Mouse (Mus musculus): ENCODE results near the gene E030018B13Rik. TPM values are rescaled to one million over a fixed set of nuclear protein-coding genes. Genes with fewer than 3 reads are reported as not detected.

E030018B13Rik gene
- 0.19 TPM in 1 of 2 replicates, not detected in the other for polyA plus RNA-seq (2016; fragmentation: Nextera tagmentation; extraction: Ambion mirVana)

- Histone ChIP-seq H3K9ac (no peak within 1 kb of the TSS), H3K4me3 (no peak within 1 kb of the TSS), H3K4me2 (replicated peaks) (no peak within 1 kb of the TSS), H3K36me3 (no peaks in the 10 kb centered on the region; the same call in 1 of the 2 replicates), H3K27ac (no peak within 1 kb of the TSS), H3K9me3 (no peaks in the 10 kb centered on the region), H3K4me1 (peaks cover 29% of the 10 kb centered on the region), H3K27me3 (replicated peaks) (no peaks in the 10 kb centered on the region)
- no peak for ATAC-seq (ENCODE audit: low FRiP score, low read depth)
- WGBS, result 93% methylated on average over 6 of the region's 6 CpGs
Measured at GRCm38 (mm10) chr7:63916268-63916907, at the start of gene E030018B13Rik. E030018B13Rik (plus strand) TSS chr7:63916857.

GRCm38 (mm10) chr7:63868356-63868918 lies 48.2 kb upstream of the E030018B13Rik start:
- Histone ChIP-seq H3K27ac (no peak overlapping the region), H3K27me3 (replicated peaks) (no peaks in the 10 kb centered on the region), H3K9me3 (no peaks in the 10 kb centered on the region), H3K4me2 (replicated peaks) (no peak overlapping the region), H3K36me3 (no peaks in the 10 kb centered on the region), H3K4me1 (no peaks in the 10 kb centered on the region), H3K9ac (no peak overlapping the region), H3K4me3 (no peak overlapping the region)
- 82% methylated on average over 6 of the region's 6 CpGs for WGBS
- ATAC-seq (ENCODE audit: low FRiP score, low read depth), result no peak

- no peak for ATAC-seq (ENCODE audit: low FRiP score, low read depth)
- WGBS, result 87% methylated on average over 6 of the region's 6 CpGs
Measured at GRCm38 (mm10) chr7:63871698-63872097, 45.0 kb upstream of the E030018B13Rik start.

GRCm38 (mm10) chr7:63873880-63874279 lies 42.8 kb upstream of the E030018B13Rik start:
- H3K4me1 ChIP-seq, result no peaks in the 10 kb centered on the region
- WGBS, result 78% methylated on average over 12 of the region's 12 CpGs
- no peaks in the 10 kb centered on the region for H3K36me3 ChIP-seq
- H3K9me3 ChIP-seq, result no peaks in the 10 kb centered on the region
- H3K9ac ChIP-seq, result no peak overlapping the region
- H3K4me2 ChIP-seq (replicated peaks), result no peak overlapping the region
- no peak for ATAC-seq (ENCODE audit: low FRiP score, low read depth)
- no peak overlapping the region for H3K27ac ChIP-seq
- H3K4me3 ChIP-seq, result no peak overlapping the region
- H3K27me3 ChIP-seq (replicated peaks), result no peaks in the 10 kb centered on the region

More at GRCm38 (mm10) chr7:63871698-63872097, 45.0 kb upstream of the E030018B13Rik start:
- Histone ChIP-seq H3K9ac (no peak overlapping the region), H3K4me3 (no peak overlapping the region), H3K27ac (no peak overlapping the region), H3K9me3 (no peaks in the 10 kb centered on the region), H3K36me3 (no peaks in the 10 kb centered on the region), H3K4me2 (replicated peaks) (no peak overlapping the region), H3K4me1 (no peaks in the 10 kb centered on the region), H3K27me3 (replicated peaks) (no peaks in the 10 kb centered on the region)

- no peaks in the 10 kb centered on the region for H3K4me1 ChIP-seq
- H3K9ac ChIP-seq, result no peak overlapping the region
- H3K4me2 ChIP-seq (replicated peaks), result no peak overlapping the region
Measured at GRCm38 (mm10) chr7:63875686-63876085, 41.0 kb upstream of the E030018B13Rik start.

GRCm38 (mm10) chr7:63876640-63877039 lies 40.0 kb upstream of the E030018B13Rik start:
- H3K4me2 ChIP-seq (replicated peaks), result no peak overlapping the region
- H3K27ac ChIP-seq, result no peak overlapping the region
- H3K4me1 ChIP-seq, result no peaks in the 10 kb centered on the region
- 85% methylated on average over 2 of the region's 2 CpGs for WGBS
- H3K36me3 ChIP-seq, result no peaks in the 10 kb centered on the region
- H3K9ac ChIP-seq, result no peak overlapping the region
- H3K27me3 ChIP-seq (replicated peaks), result no peaks in the 10 kb centered on the region
- H3K9me3 ChIP-seq, result no peaks in the 10 kb centered on the region
- no peak for ATAC-seq (ENCODE audit: low FRiP score, low read depth)
- no peak overlapping the region for H3K4me3 ChIP-seq

More at GRCm38 (mm10) chr7:63875686-63876085, 41.0 kb upstream of the E030018B13Rik start:
- Histone ChIP-seq H3K4me3 (no peak overlapping the region), H3K36me3 (no peaks in the 10 kb centered on the region), H3K27me3 (replicated peaks) (no peaks in the 10 kb centered on the region), H3K27ac (no peak overlapping the region), H3K9me3 (no peaks in the 10 kb centered on the region)
- ATAC-seq (ENCODE audit: low FRiP score, low read depth), result no peak

GRCm38 (mm10) chr7:63877610-63878009 lies 39.0 kb upstream of the E030018B13Rik start:
- Histone ChIP-seq H3K36me3 (no peaks in the 10 kb centered on the region), H3K27ac (no peak overlapping the region), H3K4me3 (no peak overlapping the region), H3K9me3 (no peaks in the 10 kb centered on the region), H3K4me2 (replicated peaks) (0 out of 2 replicates have a peak overlapping the region, but pooled peaks have one; percentile 14), H3K9ac (no peak overlapping the region), H3K27me3 (replicated peaks) (no peaks in the 10 kb centered on the region), H3K4me1 (no peaks in the 10 kb centered on the region)
- 30% methylated on average over 14 of the region's 14 CpGs for WGBS
- ATAC-seq (ENCODE audit: low FRiP score, low read depth), result no peak

- no peak overlapping the region for H3K9ac ChIP-seq
Measured at GRCm38 (mm10) chr7:63879583-63879982, 37.1 kb upstream of the E030018B13Rik start.

GRCm38 (mm10) chr7:63882739-63883138 lies 33.9 kb upstream of the E030018B13Rik start:
- H3K9ac ChIP-seq, result no peak overlapping the region
- no peaks in the 10 kb centered on the region for H3K4me1 ChIP-seq
- H3K4me2 ChIP-seq (replicated peaks), result no peak overlapping the region
- 87% methylated on average over 7 of the region's 7 CpGs for WGBS
- no peak overlapping the region for H3K4me3 ChIP-seq
- H3K9me3 ChIP-seq, result no peaks in the 10 kb centered on the region
- no peak overlapping the region for H3K27ac ChIP-seq
- no peak for ATAC-seq (ENCODE audit: low FRiP score, low read depth)
- no peaks in the 10 kb centered on the region for H3K27me3 ChIP-seq (replicated peaks)
- no peaks in the 10 kb centered on the region for H3K36me3 ChIP-seq

More at GRCm38 (mm10) chr7:63879583-63879982, 37.1 kb upstream of the E030018B13Rik start:
- Histone ChIP-seq H3K27me3 (replicated peaks) (no peaks in the 10 kb centered on the region), H3K4me1 (no peaks in the 10 kb centered on the region), H3K36me3 (no peaks in the 10 kb centered on the region), H3K27ac (no peak overlapping the region), H3K4me3 (no peak overlapping the region), H3K4me2 (replicated peaks) (no peak overlapping the region), H3K9me3 (no peaks in the 10 kb centered on the region)
- ATAC-seq (ENCODE audit: low FRiP score, low read depth), result no peak
- WGBS, result 88% methylated on average over 6 of the region's 6 CpGs

- H3K36me3 ChIP-seq, result peaks cover 10% of the 10 kb centered on the region
- no peak overlapping the region for H3K4me3 ChIP-seq
- no peak overlapping the region for H3K4me2 ChIP-seq (replicated peaks)
- no peak for ATAC-seq (ENCODE audit: low FRiP score, low read depth)
- H3K9ac ChIP-seq, result no peak overlapping the region
- no peaks in the 10 kb centered on the region for H3K27me3 ChIP-seq (replicated peaks)
- no peaks in the 10 kb centered on the region for H3K9me3 ChIP-seq
- 93% methylated on average over 7 of the region's 7 CpGs for WGBS
- H3K27ac ChIP-seq, result no peak overlapping the region
- H3K4me1 ChIP-seq, result no peaks in the 10 kb centered on the region
Measured at GRCm38 (mm10) chr7:63885025-63885424, 31.6 kb upstream of the E030018B13Rik start.

GRCm38 (mm10) chr7:63887034-63887551 lies 29.6 kb upstream of the E030018B13Rik start:
- Histone ChIP-seq H3K27me3 (replicated peaks) (no peaks in the 10 kb centered on the region), H3K9me3 (no peaks in the 10 kb centered on the region), H3K36me3 (peaks cover 25% of the 10 kb centered on the region), H3K4me2 (replicated peaks) (no peak overlapping the region), H3K4me1 (no peaks in the 10 kb centered on the region), H3K27ac (no peak overlapping the region), H3K9ac (no peak overlapping the region), H3K4me3 (no peak overlapping the region)
- WGBS, result 64% methylated on average over 8 of the region's 8 CpGs
- no peak for ATAC-seq (ENCODE audit: low FRiP score, low read depth)

GRCm38 (mm10) chr7:63887602-63888123 lies 29.0 kb upstream of the E030018B13Rik start:
- Histone ChIP-seq H3K4me2 (replicated peaks) (no peak overlapping the region), H3K27ac (no peak overlapping the region), H3K9ac (no peak overlapping the region), H3K4me3 (no peak overlapping the region), H3K27me3 (replicated peaks) (no peaks in the 10 kb centered on the region), H3K4me1 (no peaks in the 10 kb centered on the region), H3K9me3 (no peaks in the 10 kb centered on the region), H3K36me3 (peaks cover 25% of the 10 kb centered on the region)
- WGBS, result 86% methylated on average over 10 of the region's 10 CpGs
- ATAC-seq (ENCODE audit: low FRiP score, low read depth), result no peak

Data from neural tube, embryonic 12.5 days (tissue).